Mouse (Mus musculus) heart, adult 10 weeks (tissue): ENCODE results near the gene Ssc4d. TPM values are rescaled to one million over a fixed set of nuclear protein-coding genes. Genes with fewer than 3 reads are reported as not detected.

Source experiments
- polyA plus RNA-seq: library from polyadenylated mRNA; stranded (reverse); fragments of 350-450 nt; fragmentation: Illumina TruSeq; extraction: RNeasy Lipid Tissue Mini Kit (QIAGEN cat#74804); gene quantifications from one replicate; pipeline ENCODE4 v1.2.3, GENCODE M21; 2014; ENCODE audit warnings: low read depth, low replicate concordance

Gene Ssc4d
- 1.9 TPM for polyA plus RNA-seq

DNA sequence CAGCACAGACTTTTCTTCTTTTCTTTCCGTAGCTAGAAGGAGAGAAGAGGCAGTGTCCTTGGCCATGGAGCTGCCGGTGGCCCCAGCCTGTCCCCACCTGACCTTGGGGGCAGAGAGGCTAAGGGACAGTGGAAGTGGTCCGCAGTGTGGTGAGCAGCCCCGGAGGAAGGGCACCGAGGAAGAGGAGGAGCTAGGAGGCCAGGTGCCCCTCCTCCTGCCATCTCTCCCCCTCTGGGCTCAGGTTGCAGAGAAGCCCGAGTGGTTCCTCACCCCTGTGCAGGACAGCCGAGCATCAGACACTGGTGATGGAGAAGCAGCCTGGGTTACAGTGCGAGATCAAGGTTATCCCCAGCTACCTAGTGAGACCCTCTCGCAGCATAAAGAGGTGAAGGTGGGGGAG is at the start of gene Ssc4d:
Ssc4d (minus strand) TSS at position 167 of the 400 bp plus-strand sequence.

DNA sequence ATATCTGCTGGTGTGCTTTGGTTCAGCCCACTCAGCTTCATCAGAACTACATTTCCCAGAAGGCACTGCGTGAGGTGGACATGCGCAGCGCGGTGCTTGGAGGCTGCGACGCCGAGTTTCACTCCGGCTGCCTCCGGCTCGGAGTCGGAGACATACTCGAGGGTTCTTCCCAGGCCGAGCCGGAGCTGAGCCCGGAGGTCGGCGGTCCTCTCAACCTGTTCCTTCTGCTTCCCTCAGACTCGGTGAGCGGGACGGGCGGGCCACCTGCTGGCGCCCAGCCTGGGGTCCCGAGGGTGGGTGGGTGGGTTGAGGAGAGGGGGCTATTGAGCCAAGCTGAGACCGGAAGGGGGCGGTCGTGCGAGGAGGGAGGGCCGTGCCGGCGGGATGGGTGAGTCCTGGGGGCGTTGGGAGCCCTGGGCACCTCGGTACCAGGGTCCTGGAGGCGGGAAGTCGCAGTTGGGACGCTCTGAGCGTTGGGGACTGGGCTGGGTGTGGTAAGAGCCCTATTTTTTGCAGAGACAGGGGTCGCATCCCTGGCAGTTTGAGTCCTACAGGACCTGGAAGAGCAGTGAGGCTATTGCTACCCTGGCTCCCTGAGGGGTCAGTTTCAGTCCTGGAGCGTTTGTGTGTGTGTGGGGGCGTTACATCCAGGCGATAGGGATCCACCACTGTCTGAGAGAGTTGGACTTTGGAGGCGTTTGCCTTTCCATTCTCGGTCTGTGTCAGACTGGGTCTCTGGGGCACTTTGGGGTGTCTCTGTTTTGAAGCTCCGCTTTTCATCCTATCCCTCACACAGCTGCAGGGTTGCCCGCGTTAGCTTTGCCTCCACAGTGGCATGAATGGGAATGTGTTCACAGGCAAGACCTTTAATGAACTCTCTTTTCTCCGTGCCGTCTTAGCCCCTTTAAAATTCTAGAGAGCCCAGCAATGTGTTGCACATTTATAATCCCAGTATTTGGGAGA is 20.7 kb upstream of the Ssc4d start, which contains the start of gene Dtx2:
Dtx2 (plus strand) TSS at position 76 of the 963 bp plus-strand sequence.

DNA sequence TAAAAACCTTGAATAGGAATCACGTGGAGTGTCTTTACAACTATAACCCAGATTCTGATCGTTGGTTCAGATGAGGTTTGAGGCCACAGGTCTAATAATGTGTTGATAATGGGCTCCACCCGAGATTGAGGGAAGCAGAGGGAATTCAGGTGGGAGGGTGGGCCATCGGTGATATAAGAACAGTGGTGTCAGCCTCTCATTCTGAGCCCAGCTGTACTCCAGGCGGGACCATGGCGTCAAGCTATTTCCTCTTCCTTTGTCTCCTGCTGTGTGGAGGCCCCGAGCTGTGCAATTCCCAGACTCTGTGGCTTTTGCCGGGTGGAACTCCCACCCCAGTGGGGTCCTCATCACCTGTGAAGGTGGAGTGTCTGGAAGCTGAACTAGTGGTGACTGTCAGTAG is 5.6 kb upstream of the Ssc4d start, which contains the start of gene Zp3:
Zp3 (plus strand) TSS at position 196 of the 400 bp plus-strand sequence.

DNA sequence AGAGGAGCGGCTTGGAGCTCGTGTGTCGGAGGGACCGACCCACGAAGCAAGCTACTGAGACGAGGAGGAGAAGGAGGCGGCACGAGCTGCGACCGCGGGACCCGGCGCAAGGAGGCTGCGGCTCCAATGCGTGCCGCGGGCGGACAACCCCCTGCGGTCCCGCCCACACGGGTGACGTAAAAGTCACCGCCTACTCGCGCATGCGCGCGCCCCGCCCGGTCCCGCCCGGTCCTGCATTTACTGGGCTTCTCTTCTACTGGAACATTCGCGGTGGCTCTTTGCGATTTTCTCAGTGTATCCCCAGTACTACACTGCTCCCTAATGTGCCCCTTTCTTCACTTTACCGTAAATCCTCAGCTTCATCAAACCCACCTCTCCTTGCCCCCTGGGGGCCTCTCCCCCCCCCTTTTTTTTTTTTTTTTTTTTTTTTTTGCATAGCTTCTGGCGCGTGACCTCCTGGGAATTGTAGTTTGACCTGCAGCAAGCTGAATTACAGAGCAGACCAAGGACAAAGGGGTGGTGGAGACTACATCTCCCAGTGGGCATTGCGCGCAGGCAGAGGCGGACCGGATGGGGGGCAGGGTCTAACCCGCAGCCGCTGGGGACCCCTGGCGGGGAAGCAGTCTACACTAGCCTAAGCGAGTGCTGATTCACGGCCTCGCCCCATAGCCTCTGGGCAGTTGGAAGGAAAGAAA is 39.7 kb downstream of the Ssc4d start, which contains the start of gene Ywhag:
Ywhag (minus strand) TSS at position 136 of the 695 bp plus-strand sequence.

Other genes starting within 250 kb of the Ssc4d start
- gene Tmem120a, start 230.1 kb downstream of the Ssc4d start, polyA plus RNA-seq: 18.0 TPM
- not detected for gene Styxl1, start 196.1 kb downstream of the Ssc4d start, polyA plus RNA-seq
- gene Mdh2, start 196.1 kb downstream of the Ssc4d start, polyA plus RNA-seq: 1,891 TPM
- gene Srrm3, start 167.6 kb downstream of the Ssc4d start, polyA plus RNA-seq: not detected
- gene Hspb1, start 86.6 kb downstream of the Ssc4d start, polyA plus RNA-seq: 407 TPM
- gene Ywhag, start 39.9 kb downstream of the Ssc4d start, polyA plus RNA-seq: 147 TPM
- not detected for gene Zp3, start 5.6 kb upstream of the Ssc4d start, polyA plus RNA-seq
- 6.9 TPM for gene Dtx2, start 20.3 kb upstream of the Ssc4d start, polyA plus RNA-seq
- gene Upk3b, start 64.0 kb upstream of the Ssc4d start, polyA plus RNA-seq: 20.8 TPM
- not detected for gene Upk3bl, start 80.0 kb upstream of the Ssc4d start, polyA plus RNA-seq
- gene Rasa4, start 109.4 kb upstream of the Ssc4d start, polyA plus RNA-seq: 5.2 TPM
- gene Polr2j, start 142.1 kb upstream of the Ssc4d start, polyA plus RNA-seq: 85.2 TPM
- gene Lrwd1, start 161.5 kb upstream of the Ssc4d start, polyA plus RNA-seq: 8.7 TPM
- gene Alkbh4, start 161.6 kb upstream of the Ssc4d start, polyA plus RNA-seq: 5.4 TPM
- gene Orai2, start 196.2 kb upstream of the Ssc4d start, polyA plus RNA-seq: 1.3 TPM
- gene Prkrip1, start 224.4 kb upstream of the Ssc4d start, polyA plus RNA-seq: 19.7 TPM